Mouse (Mus musculus): ENCODE data around the gene Ggnbp2. TPM values are rescaled to one million over a fixed set of nuclear protein-coding genes. Genes with fewer than 3 reads are reported as not detected.

Gene Ggnbp2
- total RNA-seq, 2 experiments from 2014 or later: 54.5 to 62.1 TPM

Small RNA genes within 50 kb of the gene (microRNA-seq; reads per million reads assigned to microRNA genes)
- 0 reads per million in 2 experiments for gene Gm23564

Other genes with a start within 250 kb of the Ggnbp2 start
- 10 to 100 TPM; 16.1 to 22.0 TPM for gene Mrm1, start 51.3 kb downstream of the Ggnbp2 start, total RNA-seq (2021)
- 10 to 100 TPM; 89.9 to 97.0 TPM for gene Dhrs11, start 41.8 kb downstream of the Ggnbp2 start, total RNA-seq (2021)
- gene Myo19, start 9.3 kb upstream of the Ggnbp2 start, total RNA-seq (2021): 10 to 100 TPM; 10.5 to 10.9 TPM
- gene Pigw, start 9.5 kb upstream of the Ggnbp2 start, total RNA-seq (2021): 1 to 10 TPM; 5.5 to 6.7 TPM
- gene Znhit3, start 45.5 kb upstream of the Ggnbp2 start, total RNA-seq (2021): 1 to 10 TPM; 9.5 TPM
- 10 to 100 TPM; 46.9 to 55.9 TPM for gene Car4, start 87.0 kb upstream of the Ggnbp2 start, total RNA-seq (2021)

Data from heart, postnatal 10 days (tissue).